Mouse (Mus musculus) c-Kit-positive CD71-positive TER-119-positive erythroid progenitor cells, embryonic 14.5 days (primary cell): ENCODE measurements around the gene Gpr180.
"Not testable (repeated sequence)": the region's sequence is repeated elsewhere in the genome, so short reads cannot be mapped to it uniquely, and the experiment has no call there.

ENCODE experiments used
- DNase-seq: peaks from one replicate; pipeline ENCODE4 v3.0.0-alpha.2; 2013; ENCODE audit warnings: low spot score

Gene Gpr180

DNA sequence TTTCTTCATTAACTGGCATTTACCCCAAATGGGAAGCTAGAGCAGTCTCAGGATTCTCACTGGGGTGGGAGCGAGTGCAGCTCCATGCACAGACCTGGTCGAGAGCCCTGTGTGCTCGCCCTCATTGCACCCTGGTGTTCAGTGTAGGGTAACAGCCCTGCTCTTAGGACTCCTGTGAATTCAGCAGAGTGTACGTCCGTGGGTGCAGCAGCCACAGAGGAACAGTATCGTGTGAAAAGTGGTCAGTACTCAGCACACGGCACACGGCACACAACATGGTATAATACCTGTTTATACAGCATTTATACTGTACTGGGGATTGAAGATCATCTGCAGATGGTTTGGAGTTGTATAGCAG, 15.3 kb downstream of the Gpr180 start:
- no peak for DNase-seq

DNA sequence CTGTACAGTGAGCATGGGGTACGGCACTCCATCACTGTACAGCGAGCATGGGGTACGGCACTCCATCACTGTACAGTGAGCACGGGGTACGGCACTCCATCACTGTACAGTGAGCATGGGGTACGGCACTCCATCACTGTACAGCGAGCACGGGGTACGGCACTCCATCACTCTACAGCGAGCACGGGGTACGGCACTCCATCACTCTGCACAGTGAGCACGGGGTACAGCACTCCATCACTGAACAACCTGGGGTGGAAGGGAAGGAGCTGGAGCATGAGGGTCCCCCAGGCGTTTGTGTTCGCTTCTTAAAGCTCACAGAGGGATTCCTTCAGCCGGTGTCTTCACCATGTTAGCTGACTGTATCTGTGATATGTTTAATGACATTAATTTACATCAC, 19.1 kb downstream of the Gpr180 start:
- DNase-seq = not testable (repeated sequence)

DNA sequence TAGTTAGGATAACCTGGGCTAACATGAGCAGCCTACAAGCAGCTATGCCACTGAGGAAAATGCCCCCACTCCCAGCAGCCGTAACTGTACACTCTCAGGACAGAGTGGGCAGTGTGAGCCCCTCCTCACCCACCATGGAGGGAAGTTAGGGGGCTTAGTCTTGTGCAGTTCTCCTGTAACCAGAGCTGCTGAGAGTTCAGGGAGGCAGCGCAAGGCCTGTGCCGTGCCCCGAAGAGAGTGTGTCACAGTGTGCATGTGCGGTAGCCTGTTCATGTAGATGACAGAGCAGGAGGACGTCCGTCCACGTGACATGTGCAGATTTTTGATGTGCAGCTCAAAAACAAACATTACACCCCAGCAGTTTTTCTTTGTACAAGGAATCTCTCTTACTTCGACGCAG, 19.8 kb downstream of the Gpr180 start:
- DNase-seq = no peak

DNA sequence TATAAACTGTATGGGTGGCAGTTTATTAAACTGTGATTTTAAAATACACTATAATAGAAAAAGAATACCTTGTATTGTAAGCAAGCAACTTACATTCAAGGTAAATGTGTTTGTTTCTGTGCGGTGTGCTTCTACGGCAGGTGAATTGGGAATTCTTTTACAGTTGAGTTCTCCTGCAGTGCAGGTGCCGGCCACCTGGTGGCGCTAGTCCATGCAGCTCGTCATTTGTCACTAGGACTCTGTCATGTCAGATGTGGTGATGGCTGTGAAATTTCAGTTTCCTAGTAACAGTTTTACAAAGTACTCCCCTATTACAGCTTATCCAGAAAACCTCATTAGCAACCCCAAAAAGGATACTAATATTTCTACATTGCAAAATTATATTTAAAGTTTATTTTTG, 20.2 kb downstream of the Gpr180 start:
- peak; percentile 36 for DNase-seq

DNA sequence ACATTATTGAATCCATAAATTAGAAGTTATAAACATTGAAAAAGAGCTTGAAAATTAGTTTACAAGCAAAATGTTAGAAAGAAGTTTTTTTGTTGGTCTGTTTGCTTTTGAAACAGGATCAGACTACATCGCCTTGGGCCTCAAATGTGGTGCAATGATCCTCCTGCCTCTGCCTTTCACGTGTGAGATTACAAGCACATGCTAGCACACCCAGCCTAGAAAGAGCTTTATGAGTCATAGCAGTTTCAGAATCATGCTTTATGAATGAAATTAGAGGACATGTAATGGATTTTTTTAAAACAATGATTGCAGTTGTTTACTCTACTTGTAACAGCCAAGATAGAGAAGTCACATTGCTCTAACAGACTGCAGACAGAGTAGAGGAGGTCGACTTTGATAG, 24.8 kb downstream of the Gpr180 start:
- no peak for DNase-seq

DNA sequence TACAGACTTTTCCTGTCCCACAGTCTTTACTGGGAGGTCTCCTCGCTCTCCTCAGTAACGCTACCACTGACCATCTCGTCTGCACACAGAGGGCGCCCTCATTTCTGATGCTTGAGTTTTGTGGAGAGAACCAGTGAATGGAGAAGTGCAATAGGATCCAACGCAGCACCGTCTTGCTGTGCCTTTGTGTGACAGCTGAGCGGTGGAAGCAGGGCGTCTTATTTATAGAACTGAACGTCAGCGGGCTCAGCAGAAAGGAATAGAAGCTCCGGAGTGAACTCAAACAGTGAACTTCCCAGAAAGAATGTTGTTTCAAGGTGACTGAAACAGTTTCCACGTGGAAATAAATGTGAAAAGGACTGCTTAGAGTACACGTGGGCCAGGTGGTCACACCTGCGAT, 25.7 kb downstream of the Gpr180 start:
- no peak for DNase-seq

DNA sequence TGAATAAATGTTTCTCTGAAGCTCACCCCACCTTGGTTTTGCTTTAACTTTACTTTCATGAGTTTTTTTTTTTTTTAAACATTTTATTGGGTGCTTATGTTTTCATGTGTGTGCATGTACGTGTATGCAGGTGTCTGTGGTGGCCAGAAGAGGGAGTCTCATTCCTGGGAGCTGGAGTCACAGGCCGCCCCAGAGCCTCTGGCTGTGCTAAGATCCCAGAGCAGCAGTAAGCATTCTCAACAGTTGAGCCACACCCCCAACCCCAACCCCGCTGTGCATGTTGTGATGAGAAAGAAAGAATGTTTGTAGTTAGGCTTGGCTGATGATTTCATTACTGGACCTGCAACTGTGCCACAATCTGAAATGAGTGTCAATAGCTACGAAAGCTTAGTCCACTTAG, 31.8 kb downstream of the Gpr180 start:
- DNase-seq = no peak

DNA sequence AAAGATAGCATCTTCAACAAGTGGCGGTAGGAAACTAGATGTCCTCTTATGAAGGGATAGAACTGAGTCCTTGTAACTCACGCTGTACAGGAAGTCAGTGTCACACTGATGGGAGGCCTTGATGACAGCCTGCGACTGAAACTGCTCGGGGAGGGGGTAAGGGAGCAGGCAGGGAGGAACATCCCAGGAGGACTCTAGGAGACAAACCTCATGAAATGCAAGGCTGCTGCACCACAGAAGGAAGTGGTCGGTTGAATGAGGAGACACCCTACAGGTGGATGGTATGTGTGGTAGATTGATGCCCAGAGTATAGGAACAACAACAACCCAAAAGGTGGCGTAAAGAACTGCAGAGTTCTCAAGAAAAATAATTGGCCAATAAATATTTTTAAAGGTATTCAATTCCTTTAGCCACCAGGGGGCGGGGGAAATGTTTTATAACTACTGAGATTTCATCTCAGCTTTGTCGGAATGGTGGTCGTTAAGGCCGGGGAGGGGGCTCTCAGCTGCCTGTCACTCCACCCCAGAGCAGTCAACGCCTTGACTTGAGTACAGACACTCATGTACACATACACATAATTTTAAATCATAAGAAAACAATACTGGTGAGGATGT, 36.7 kb downstream of the Gpr180 start:
- no peak for DNase-seq

DNA sequence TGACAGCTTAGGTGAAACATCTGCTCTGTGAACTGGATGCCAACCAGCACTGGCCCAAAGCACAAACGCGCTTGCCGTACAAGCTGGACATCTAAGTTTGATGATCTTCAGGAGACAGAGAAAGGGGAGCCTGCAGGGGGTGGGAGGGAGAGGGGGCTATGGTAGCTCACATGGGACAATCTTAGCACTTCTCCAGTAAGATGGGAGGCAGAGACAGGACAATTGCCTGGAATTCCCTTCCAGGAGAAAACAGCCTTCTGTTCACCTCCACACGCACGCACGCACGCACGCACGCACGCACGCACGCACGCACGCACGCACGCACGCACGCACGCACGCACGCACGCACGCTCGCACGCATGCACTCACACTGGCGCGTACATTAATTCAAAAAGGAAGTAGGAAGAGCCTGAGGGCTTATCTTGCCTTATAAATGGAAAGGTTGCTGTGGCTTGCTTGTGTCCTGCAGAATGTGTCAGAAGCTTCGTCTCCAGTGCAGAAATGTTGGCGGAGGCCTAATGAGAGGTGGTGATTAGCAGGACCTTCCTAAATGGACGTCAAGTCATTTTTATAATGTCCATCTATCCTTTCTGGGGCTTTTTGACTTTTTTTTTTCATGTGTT, 38.2 kb downstream of the Gpr180 start:
- DNase-seq = no peak

DNA sequence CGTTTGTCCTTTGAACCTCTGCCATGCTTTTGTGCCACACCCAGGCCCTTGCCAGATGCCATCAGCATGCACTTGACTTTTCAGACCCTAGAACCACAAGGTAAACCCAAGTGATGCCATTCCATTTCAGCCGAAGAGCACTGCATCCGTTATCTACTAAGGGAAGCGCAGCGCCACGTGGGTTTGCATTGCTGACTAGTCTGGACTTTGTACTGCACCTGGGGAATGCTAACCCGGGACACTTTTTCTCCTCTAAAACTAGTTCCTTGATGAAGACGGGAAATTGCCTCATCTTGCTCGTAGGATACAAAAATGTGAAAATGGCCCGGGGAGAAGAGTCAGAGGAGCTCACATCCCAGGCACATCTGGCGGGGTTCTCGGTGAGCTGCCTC, 38.7 kb downstream of the Gpr180 start:
- no peak for DNase-seq

DNA sequence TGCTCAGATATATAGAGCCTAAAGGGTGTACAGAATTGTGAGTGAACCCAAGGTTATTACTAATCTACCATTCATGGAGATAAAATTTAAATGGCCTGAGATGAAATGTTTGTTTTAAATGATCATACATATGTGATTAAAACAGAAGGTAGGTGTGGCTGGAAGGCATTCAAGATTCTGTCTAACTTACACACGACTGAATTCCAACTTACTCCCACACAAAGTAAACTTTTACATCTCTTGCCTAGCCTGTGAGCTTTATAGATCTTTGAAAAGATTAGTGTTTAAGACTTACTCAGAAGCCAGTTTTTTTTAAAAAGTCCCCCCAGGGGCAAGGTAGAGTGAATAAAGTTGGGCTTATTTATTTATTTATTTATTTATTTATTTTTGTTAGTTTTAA, 42.3 kb downstream of the Gpr180 start:
- DNase-seq = no peak

DNA sequence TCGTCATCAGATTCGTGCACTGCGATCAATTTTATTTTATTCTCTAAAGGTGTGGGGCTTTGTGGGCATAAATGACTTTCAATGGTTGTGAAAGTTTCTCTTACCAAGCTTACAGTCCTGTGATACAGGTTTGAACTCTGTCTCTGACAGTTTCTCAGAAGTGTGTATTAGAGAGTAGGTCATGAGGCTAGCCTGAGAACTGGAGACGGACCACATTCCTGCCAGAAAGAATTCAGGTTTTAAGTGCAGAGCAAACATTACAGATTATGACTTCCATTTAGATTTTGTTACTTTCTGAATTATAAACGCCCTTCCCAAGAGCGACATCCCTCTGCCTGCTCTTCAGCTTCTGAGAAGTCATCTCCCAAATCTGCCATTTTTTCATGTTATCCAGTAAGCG, 42.7 kb downstream of the Gpr180 start:
- DNase-seq = no peak

DNA sequence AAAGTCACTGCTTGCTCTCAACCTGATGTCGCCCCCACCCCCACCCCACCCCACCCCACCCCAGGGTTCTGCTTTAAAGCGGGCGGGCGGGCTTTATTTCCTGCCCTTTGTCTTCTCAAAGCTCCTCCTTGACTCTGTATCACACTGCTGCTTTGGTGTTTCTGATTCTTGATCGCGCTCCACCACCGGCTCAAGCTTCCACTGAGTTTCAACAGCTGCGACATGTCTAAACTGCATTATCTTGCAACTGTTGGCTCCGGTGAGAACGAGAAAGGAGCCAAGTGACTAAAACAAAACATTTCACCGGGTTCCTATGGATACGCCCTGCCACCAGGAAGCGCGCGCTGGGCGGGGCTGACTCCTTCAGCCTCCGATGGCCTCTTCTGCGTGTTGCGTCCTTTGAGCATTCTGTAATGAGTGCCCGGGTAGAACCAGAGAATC, 43.2 kb downstream of the Gpr180 start:
- peak; percentile 45 for DNase-seq

DNA sequence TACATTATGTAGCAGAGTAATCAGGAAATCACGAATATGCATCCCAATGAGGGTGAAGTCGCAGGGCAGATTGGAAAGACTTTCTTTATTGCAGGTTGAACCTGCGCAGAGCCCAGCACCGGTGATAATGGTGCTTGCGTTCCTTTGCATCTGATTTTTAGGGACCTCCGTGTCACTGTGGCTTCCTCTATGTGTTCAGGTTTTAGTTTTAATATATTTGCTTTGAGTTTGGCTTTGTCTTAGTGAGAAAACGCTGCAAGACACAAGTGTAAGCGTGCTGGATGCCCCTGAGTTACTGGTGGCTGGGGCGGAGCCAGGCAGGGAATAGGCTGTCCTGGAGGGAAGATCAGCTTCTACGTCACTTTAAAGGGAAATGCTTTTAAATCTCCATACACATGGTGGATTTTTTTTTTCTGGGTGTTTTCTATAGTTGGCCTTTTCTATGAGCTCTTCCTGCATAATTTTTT, 43.8 kb downstream of the Gpr180 start:
- DNase-seq = peak; percentile 26

DNA sequence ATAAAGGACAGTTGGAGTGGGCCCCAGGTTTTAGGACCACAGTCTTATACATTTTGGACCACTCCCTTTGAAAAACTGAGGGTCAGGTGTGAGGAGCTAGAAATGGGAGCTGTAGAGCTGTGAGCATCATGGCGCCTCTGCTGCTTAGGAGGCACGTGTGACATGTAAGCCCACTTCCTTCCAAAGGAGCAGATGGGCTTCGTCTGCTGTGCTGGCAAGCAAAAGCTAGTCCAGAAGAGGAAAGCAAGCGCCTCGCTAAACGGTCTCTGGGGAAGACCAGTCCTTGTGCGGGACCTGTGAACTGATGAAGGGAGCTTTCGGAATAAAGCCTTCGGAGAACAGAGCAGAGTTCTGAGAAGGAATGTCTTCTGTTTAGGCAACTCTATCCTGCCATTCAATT, 54.5 kb downstream of the Gpr180 start:
- DNase-seq = no peak

DNA sequence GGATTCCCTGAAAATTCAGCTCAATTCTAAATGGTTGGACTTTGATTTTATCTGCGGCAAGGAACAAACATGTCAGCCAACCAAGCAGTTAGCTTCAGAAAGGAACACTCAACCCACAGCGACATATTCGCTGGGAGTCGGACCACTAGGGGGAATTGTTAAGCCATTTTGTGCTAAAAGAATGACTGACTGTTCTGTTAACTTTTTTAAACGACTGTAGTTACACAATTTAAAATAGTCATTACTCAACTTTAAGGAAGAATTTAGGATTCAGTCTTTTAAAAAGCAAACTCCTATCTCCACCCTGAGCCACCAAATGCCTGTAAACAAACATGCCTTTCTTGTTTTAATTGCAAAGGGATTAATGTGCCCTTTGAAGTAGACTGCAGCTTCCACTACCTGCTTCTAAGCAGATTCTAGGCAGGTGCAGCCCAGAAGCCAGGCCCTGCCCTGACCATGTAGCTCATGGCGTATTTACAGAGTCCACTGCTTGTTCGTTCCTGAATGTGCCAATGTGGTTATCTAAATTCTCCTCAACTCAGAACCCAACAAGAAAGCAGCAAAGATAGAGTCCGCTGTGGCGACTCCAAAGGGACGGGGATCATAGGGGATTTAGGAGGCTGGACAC, 56.2 kb downstream of the Gpr180 start:
- DNase-seq = no peak

DNA sequence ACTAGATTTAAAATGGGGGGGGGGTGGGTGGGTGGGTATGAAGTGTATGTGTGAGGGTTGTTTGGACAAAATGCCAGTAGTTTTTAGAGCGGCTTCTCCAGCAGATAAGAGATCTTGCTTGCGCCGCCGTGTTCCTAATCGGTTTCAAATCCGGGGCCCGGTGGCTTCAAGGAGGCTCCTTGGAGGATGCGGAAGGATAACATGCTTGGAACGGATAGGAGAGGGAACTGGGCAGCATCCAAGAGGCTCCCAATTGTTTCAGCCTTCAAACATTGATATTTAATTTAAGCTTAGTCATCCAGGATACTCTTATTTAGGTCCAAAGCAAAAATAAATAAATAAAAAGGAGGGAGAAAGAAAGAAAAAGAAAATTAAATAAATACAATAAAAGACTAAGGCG, 56.7 kb downstream of the Gpr180 start:
- no peak for DNase-seq

DNA sequence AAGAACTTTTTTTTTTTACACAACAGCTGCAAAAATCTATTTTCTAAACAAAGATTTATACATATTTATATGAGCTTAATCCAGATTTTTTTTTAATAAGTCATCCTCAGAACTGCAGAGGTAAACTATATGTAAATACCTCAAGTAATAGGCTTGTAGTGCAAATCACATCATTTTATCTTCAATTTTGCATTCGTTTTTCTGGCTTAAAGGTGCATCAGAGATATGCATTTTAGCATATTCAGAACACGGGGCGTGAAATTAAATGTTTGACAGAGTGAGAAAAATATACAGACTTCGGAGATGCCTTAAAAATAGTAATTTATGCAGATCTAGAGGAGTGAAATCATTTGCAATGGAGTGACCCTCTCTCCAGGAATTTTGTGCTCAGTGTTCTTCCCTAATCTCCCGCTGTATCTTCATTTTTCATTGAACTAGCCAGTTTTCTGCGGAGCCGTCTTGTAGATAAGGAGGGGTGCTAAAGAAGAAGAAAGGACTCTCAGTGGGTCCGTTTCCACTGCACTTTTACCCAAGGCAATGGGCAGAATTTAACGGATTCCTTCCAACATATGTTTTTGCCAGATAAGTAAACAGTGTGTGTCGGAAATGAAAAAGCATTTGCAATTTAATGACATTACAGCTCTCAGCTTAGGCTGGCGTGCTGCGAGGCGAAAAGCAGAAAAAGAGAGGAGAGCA, 57.4 kb downstream of the Gpr180 start:
- DNase-seq = no peak

DNA sequence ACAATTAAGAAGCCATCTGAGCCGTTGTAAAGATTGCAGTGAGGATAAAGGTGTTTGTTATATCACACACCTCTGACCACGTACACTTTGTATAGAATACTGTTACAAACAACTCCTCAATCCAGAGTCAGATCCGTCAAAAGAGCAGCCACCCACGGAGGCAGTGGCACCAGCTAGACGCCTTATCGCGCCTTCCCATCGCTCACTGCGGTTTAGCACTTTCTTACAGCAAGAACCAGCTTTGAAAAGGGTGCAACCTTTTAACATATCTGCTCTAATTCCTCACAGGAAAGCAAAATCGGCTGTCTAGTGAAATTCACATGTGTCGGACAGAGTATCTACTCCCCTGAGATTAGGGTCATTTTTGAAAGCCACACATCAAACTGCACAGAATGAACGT, 60.1 kb downstream of the Gpr180 start:
- no peak for DNase-seq

DNA sequence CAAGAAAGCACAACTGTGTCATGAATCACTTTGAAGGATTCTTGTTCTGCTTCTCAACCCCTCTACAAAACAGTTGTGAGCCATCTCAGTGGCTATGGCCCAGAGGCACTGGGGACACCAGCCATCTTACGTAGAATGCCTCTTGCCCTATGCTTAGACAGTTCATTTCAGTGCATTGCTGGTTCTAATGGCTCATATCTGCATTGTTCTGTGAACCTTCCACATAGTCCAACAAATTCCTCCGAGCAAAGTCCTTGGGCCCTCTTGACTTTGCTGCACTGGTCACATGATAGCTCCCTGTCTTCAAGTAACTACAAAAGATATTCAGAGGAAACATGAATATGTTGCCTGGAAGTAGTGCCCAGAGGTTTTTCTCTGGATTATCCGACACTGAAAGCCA, 63.8 kb downstream of the Gpr180 start:
- DNase-seq = no peak

DNA sequence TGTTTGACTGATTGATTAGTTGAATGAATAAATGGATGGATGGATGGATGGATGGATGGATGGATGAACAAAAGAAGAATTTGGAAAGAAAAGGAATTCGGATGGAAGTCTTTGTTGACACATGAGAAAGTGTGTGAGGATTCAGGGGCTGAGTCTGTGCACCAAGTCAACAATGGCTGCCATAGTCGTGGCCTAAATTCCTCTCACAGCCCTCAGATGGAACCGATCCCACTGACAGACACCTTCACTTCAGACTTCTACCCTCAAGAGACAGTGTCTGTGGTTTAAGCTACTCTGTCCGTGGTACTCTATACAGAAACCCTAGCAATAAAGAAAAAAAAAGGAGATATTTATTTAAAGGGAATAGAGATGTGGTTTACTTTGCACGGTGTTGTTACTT, 65.0 kb downstream of the Gpr180 start:
- DNase-seq = no peak

DNA sequence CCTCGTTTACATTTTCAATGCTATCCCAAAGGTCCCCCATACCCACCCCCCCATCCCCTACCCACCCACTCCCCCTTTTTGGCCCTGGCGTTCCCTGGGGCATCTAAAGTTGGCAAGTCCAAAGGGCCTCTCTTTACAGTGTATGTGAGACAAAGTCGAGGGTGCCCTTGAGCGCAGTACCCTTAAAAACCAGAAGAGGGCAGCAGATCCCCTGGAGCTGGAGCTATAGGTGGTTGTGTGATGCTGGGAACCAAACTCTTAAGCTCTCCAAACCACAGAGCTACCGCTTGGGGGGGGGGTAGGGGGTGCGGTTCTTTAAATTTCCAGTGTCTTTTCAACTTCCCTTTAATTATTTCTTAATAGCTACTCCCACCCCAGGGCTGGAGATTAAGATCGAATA, 66.1 kb downstream of the Gpr180 start:
- DNase-seq = no peak

DNA sequence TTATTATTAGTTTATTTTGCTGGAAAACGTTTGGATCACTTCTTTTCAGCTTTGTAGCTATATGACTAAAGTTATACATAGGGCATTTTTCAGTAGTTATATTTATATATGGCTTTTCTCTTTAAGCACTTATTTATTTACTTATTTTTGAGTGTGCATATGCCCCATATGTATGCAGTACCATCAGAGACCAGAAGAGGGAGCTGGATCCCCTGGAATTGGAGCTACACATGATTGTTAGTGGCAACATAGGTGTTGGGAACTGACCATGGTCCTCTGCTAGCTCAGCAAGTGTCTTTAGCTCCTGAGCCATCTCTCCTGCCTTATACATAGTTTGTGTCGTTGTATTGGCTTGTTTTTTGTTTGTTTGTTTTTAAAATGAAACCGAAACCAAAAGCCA, 70.4 kb downstream of the Gpr180 start:
- DNase-seq = no peak
